15 mouse cellular contexts compared by ENCODE assay signal in genomic region chr5:113910705-113911104, GRCm38 (mm10). TPM values are rescaled to one million over a fixed set of nuclear protein-coding genes. Genes with fewer than 3 reads are reported as not detected.
A peak's percentile ranks its signal among the peaks of the same experiment; 100 is the strongest.
DNase-seq lines count a peak whose midpoint lies in the region; ATAC-seq and TF ChIP-seq lines count a peak whose summit lies in the region.
"Had no signal": no experiment of that assay in that cellular context is flagged by ENCODE, and none has a peak within 500 bp of the region (broad histone marks: within the 10 kb centered on the region; RNA-seq: fewer than 3 reads in every experiment).

No protein-coding gene starts in this region.

- H3K4me3 ChIP-seq in ES-Bruce4 (ENCODE audit: low read depth, low read length) = no peak overlapping the region
- H3K4me3 ChIP-seq in intestine, embryonic 14.5 days (ENCODE audit: low read depth, low read length) = no peak overlapping the region
- H3K4me3 ChIP-seq in kidney, postnatal 0 days (replicated peaks; ENCODE audit: low read depth, low read length) = no peak overlapping the region
- H3K4me3 ChIP-seq in liver, postnatal 0 days (ENCODE audit: low read depth, low read length) = no peak overlapping the region
- H3K4me3 ChIP-seq: hindbrain, embryonic 12.5 days; neural tube, embryonic 15.5 days had no signal

- no peak for TF ChIP-seq CTCF in ES-Bruce4 (IDR thresholded peaks at IDR 0.05; ENCODE audit: low read depth, low read length)
- TF ChIP-seq CTCF in kidney, postnatal 0 days (IDR thresholded peaks at IDR 0.05; ENCODE audit: low read depth) = no peak
- no peak for TF ChIP-seq CTCF in liver, postnatal 0 days (IDR thresholded peaks at IDR 0.05; ENCODE audit: low read depth)

- H3K27ac ChIP-seq in ES-Bruce4 (ENCODE audit: insufficient read depth, low read length) = peak overlapping the region; percentile 69; the same call in 1 of the 2 replicates
- peak overlapping the region; percentile 57; the same call in 1 of the 2 replicates for H3K27ac ChIP-seq in intestine, embryonic 14.5 days (ENCODE audit: low read depth)
- H3K27ac ChIP-seq in kidney, postnatal 0 days = peak overlapping the region; percentile 62
- peak overlapping the region; percentile 60; the same call in 1 of the 2 replicates for H3K27ac ChIP-seq in liver, postnatal 0 days (ENCODE audit: low read depth)
- H3K27ac ChIP-seq: hindbrain, embryonic 12.5 days; neural tube, embryonic 15.5 days had no signal

- TF ChIP-seq EP300 in ES-Bruce4 (IDR thresholded peaks at IDR 0.05; ENCODE audit: insufficient read depth, low read depth, low read length) = no peak
- TF ChIP-seq EP300 in liver, postnatal 0 days (IDR thresholded peaks at IDR 0.05; ENCODE audit: low read depth) = no peak

- WGBS in intestine, embryonic 14.5 days = 54% methylated on average over 6 of the region's 6 CpGs
- WGBS in kidney, postnatal 0 days = 56% methylated on average over 6 of the region's 6 CpGs
- WGBS in liver, postnatal 0 days (ENCODE audit: insufficient replicate concordance) = 53% methylated on average over 6 of the region's 6 CpGs

- no peaks in the 10 kb centered on the region for H3K27me3 ChIP-seq in ES-Bruce4 (ENCODE audit: control insufficient read depth, insufficient read depth, low read length, poor library complexity, severe bottlenecking)
- no peaks in the 10 kb centered on the region for H3K27me3 ChIP-seq in intestine, embryonic 14.5 days (replicated peaks; ENCODE audit: control insufficient read depth, insufficient read depth, low read length)
- no peaks in the 10 kb centered on the region for H3K27me3 ChIP-seq in kidney, postnatal 0 days (ENCODE audit: insufficient read depth, low read length)
- no peaks in the 10 kb centered on the region for H3K27me3 ChIP-seq in liver, postnatal 0 days (ENCODE audit: insufficient read depth, low read length)
- H3K27me3 ChIP-seq: heart, embryonic 12.5 days; hindbrain, embryonic 12.5 days; neural tube, embryonic 15.5 days had no signal

- DNase-seq in intestine, embryonic 14.5 days (ENCODE audit: low spot score) = no peak
- no peak for DNase-seq in kidney, postnatal 0 days (ENCODE audit: low spot score)
- DNase-seq in liver, postnatal 0 days = no peak
- DNase-seq in cerebellum, postnatal 4 days (ENCODE audit: low spot score in 2 of 2) = no peak
- DNase-seq in gastrocnemius, postnatal 4 days (ENCODE audit: low spot score in 2 of 2) = no peak
- no peak for DNase-seq in ovary, adult 18-20 months (ENCODE audit: low spot score)
- DNase-seq: cerebellum, adult 11-12 months; gastrocnemius, postnatal 10 days; lung, adult 2 months; thymus, adult 18-20 months had no signal

- no peaks in the 10 kb centered on the region for H3K36me3 ChIP-seq in ES-Bruce4 (ENCODE audit: control insufficient read depth, insufficient read depth, low read length, poor library complexity, severe bottlenecking)
- no peaks in the 10 kb centered on the region for H3K36me3 ChIP-seq in intestine, embryonic 14.5 days (ENCODE audit: control insufficient read depth, insufficient read depth, low read length)
- no peaks in the 10 kb centered on the region for H3K36me3 ChIP-seq in kidney, postnatal 0 days (ENCODE audit: insufficient read depth, low read length)
- no peaks in the 10 kb centered on the region for H3K36me3 ChIP-seq in liver, postnatal 0 days (replicated peaks; ENCODE audit: insufficient read depth, low read length)
- H3K36me3 ChIP-seq: heart, embryonic 12.5 days; hindbrain, embryonic 12.5 days; neural tube, embryonic 15.5 days had no signal

- TF ChIP-seq POLR2A in ES-Bruce4 (IDR thresholded peaks at IDR 0.05; ENCODE audit: insufficient read depth, low read length) = no peak

- no peaks in the 10 kb centered on the region for H3K9me3 ChIP-seq in ES-Bruce4 (replicated peaks; ENCODE audit: control insufficient read depth, insufficient read depth, low read length, poor library complexity, severe bottlenecking)
- H3K9me3 ChIP-seq in intestine, embryonic 14.5 days (ENCODE audit: control insufficient read depth, low read length) = no peaks in the 10 kb centered on the region
- no peaks in the 10 kb centered on the region for H3K9me3 ChIP-seq in kidney, postnatal 0 days (replicated peaks; ENCODE audit: low read length)
- H3K9me3 ChIP-seq in liver, postnatal 0 days (ENCODE audit: low read length) = no peaks in the 10 kb centered on the region
- H3K9me3 ChIP-seq: heart, embryonic 12.5 days; hindbrain, embryonic 12.5 days; neural tube, embryonic 15.5 days had no signal

- no peak overlapping the region for H3K9ac ChIP-seq in ES-Bruce4 (ENCODE audit: low read depth, poor library complexity, severe bottlenecking)
- H3K9ac ChIP-seq in intestine, embryonic 14.5 days (ENCODE audit: low read length) = no peak overlapping the region
- H3K9ac ChIP-seq in kidney, postnatal 0 days (ENCODE audit: low read depth, low read length) = no peak overlapping the region
- H3K9ac ChIP-seq in liver, postnatal 0 days (replicated peaks) = 0 out of 2 replicates have a peak overlapping the region, but pooled peaks have one; percentile 26
- H3K9ac ChIP-seq: hindbrain, embryonic 12.5 days; neural tube, embryonic 15.5 days had no signal

- peak overlapping the region; percentile 9 for H3K4me2 ChIP-seq in intestine, embryonic 14.5 days (ENCODE audit: low read length)
- no peak overlapping the region for H3K4me2 ChIP-seq in kidney, postnatal 0 days (ENCODE audit: low read length)
- peak overlapping the region; percentile 47; the same call in 1 of the 2 replicates for H3K4me2 ChIP-seq in liver, postnatal 0 days (ENCODE audit: low read depth, low read length)
- H3K4me2 ChIP-seq: hindbrain, embryonic 12.5 days; neural tube, embryonic 15.5 days had no signal

- H3K4me1 ChIP-seq in ES-Bruce4 (ENCODE audit: control insufficient read depth, insufficient read depth, low read length) = no peaks in the 10 kb centered on the region
- peaks cover 15% of the 10 kb centered on the region for H3K4me1 ChIP-seq in intestine, embryonic 14.5 days (replicated peaks; ENCODE audit: control insufficient read depth, insufficient read depth, low read length)
- 0 out of 2 replicates have a peak, but pooled peaks cover 5% of the 10 kb centered on the region for H3K4me1 ChIP-seq in kidney, postnatal 0 days (replicated peaks; ENCODE audit: insufficient read depth, low read length)
- peaks cover 39% of the 10 kb centered on the region for H3K4me1 ChIP-seq in liver, postnatal 0 days (ENCODE audit: insufficient read depth)

- ATAC-seq in intestine, embryonic 14.5 days (replicated peaks; ENCODE audit: low FRiP score, low TSS enrichment, low read depth) = no peak
- no peak for ATAC-seq in kidney, postnatal 0 days (replicated peaks; ENCODE audit: low FRiP score, low read depth)
- ATAC-seq in liver, postnatal 0 days = no peak
- ATAC-seq: forebrain, embryonic 16.5 days had no signal

RNA-seq across cellular contexts. Expression of gene Coro1c, which starts 2.1 kb away (rescaled TPM):
- 174 and 218 TPM in 2 replicates for polyA plus RNA-seq in ES-Bruce4 (2011; ENCODE audit: insufficient read depth, insufficient read length, low read depth, missing spikeins)
- polyA plus RNA-seq in intestine, embryonic 14.5 days (2014; fragmentation: Nextera tagmentation; extraction: Ambion mirVana) = 185 and 200 TPM in 2 replicates
- polyA plus RNA-seq in kidney, postnatal 0 days (2015; fragmentation: Nextera tagmentation; extraction: Ambion mirVana) = 69.5 and 86.7 TPM in 2 replicates
- polyA plus RNA-seq in liver, postnatal 0 days (2015; fragmentation: Nextera tagmentation; extraction: Ambion mirVana) = 23.6 and 27.6 TPM in 2 replicates
- total RNA-seq in gastrocnemius, postnatal 4 days (2021) = 10 to 100 TPM; 70.4 to 84.2 TPM
